Mouse (Mus musculus) spleen, adult 2 months (tissue): ENCODE data around the gene Gm3259.
"Not testable (repeated sequence)": the region's sequence is repeated elsewhere in the genome, so short reads cannot be mapped to it uniquely, and the experiment has no call there.

Experiments used
- CTCF ChIP-seq: fragments of 200-500 bp; IDR thresholded peaks from 2 replicates; pipeline ENCODE4 v1.5.1; 2011; ENCODE audit warnings: mild to moderate bottlenecking, inconsistent platforms; ENCODE audit not compliant: insufficient read depth, insufficient read length, insufficient replicate concordance; ENCODE audit errors: extremely low read depth
- POLR2A ChIP-seq: fragments of 200-500 bp; IDR thresholded peaks from 2 replicates; pipeline ENCODE4 v1.6.1; 2011; ENCODE audit warnings: low read depth, low read length, inconsistent platforms

DNA sequence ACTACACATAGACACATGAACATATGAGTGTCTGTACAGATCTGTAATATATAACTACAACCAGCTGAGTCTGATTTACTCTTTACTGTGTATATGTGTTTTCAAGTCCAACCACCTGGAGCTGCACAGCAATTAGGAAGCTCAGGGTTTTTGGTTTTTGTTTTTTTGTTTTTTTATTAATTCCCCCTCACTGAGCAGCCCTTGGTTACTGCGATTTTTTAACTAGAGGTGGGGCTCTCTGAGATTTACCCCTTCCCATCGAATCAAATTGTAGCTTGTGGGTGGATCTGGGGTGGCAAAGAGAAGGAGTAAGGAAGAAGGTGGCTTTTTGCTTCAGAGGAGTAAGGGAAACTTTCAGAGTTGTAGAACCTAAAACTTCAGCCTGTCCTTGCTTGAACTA lies at the start of gene Gm3259:
- TF ChIP-seq CTCF, POLR2A: not testable (repeated sequence)
